Mouse (Mus musculus): ENCODE data around the gene Ces1e.

- TF ChIP-seq CTCF (IDR thresholded peaks at IDR 0.05; ENCODE audit: low read depth, low read length) = no peak
- no peak for TF ChIP-seq EP300 (IDR thresholded peaks at IDR 0.05; ENCODE audit: insufficient read depth, low read depth, low read length)
- no peak for TF ChIP-seq POLR2A (IDR thresholded peaks at IDR 0.05; ENCODE audit: insufficient read depth, low read length)
These were observed 43.9 kb upstream of the Ces1e start for GRCm38 (mm10) chr8:93273321-93273720.
